Mouse (Mus musculus) testis, adult 2 months (tissue): ENCODE measurements around the gene Tmem120b.

Experiments used
- CTCF ChIP-seq: fragments of 200-500 bp; IDR thresholded peaks from 2 replicates; pipeline ENCODE4 v1.5.1; 2012; ENCODE audit warnings: low read depth, mild to moderate bottlenecking, inconsistent platforms, low read length, moderate library complexity; ENCODE audit not compliant: control insufficient read depth, insufficient read depth, insufficient replicate concordance
- POLR2A ChIP-seq: fragments of 200-500 bp; IDR thresholded peaks from 2 replicates; pipeline ENCODE4 v1.6.1; 2012; ENCODE audit warnings: low read depth, mild to moderate bottlenecking, inconsistent platforms, low read length, moderate library complexity; ENCODE audit not compliant: control insufficient read depth

- TF ChIP-seq POLR2A (no peak), CTCF (no peak)
These were observed 43.9 kb upstream of the Tmem120b start for GRCm38 (mm10) chr5:123024312-123024711.
